ENCODE assay signal across 23 mouse cellular contexts in the genomic region with DNA sequence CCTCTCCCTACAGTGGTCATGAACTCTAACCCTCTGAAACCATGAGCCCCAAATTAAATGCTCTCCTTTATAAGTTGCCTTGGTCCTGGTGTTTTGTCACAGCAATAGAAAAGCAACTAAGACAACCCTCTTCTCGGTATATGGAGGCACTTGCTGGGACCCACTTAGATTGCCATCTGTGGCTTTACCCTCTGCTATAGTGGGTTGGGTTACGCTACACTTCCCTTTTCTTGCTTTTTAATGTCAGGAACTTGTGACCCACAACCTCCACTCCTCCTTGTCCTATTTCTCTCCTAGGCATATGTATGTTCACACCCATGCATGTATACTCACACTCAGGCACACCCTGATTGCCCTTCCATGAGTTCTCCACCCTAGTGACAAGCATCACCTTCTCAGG. TPM values are rescaled to one million over a fixed set of nuclear protein-coding genes. Genes with fewer than 3 reads are reported as not detected.
"Had no signal": no experiment of that assay in that cellular context is flagged by ENCODE, and none has a peak within 500 bp of the region (broad histone marks: within the 10 kb centered on the region; RNA-seq: fewer than 3 reads in every experiment).

No protein-coding gene starts in this region.

- DNase-seq: kidney, adult 18-20 months; kidney, postnatal 14 days; liver; liver, embryonic 13.5 days; lung, adult 18-20 months; midbrain, embryonic 14.5 days; retina, postnatal 1 day; thymus, adult 18-20 months; thymus, postnatal 25 days had no signal

- H3K4me3 ChIP-seq: intestine, embryonic 15.5 days; limb, embryonic 12.5 days; liver, embryonic 13.5 days; midbrain, embryonic 10.5 days; neural tube, embryonic 12.5 days had no signal

- ATAC-seq: intestine, embryonic 15.5 days had no signal

- H3K27ac ChIP-seq: intestine, embryonic 15.5 days; limb, embryonic 12.5 days; liver, embryonic 13.5 days; midbrain, embryonic 10.5 days; neural tube, embryonic 12.5 days had no signal

- H3K4me1 ChIP-seq: intestine, embryonic 15.5 days; liver, embryonic 13.5 days; neural tube, embryonic 12.5 days had no signal

- H3K27me3 ChIP-seq: intestine, embryonic 15.5 days had no signal

- H3K36me3 ChIP-seq: intestine, embryonic 15.5 days; limb, embryonic 12.5 days; liver, embryonic 13.5 days; midbrain, embryonic 10.5 days; neural tube, embryonic 12.5 days had no signal

RNA-seq across cellular contexts. Expression of a gene that starts 7.4 kb away (rescaled TPM):
- total RNA-seq: layer of hippocampus, adult 8-10 months; left cerebral cortex, postnatal 25 days had no signal
- polyA plus RNA-seq: kidney, embryonic 14.5 days; limb, embryonic 12.5 days; liver, embryonic 13.5 days; midbrain, embryonic 10.5 days; midbrain, embryonic 14.5 days; neural tube, embryonic 12.5 days; stomach, embryonic 14.5 days had no signal

RNA-seq across cellular contexts. Expression of a gene that starts 14.3 kb away (rescaled TPM):
- total RNA-seq: layer of hippocampus, adult 8-10 months; layer of hippocampus, postnatal 25 days; left cerebral cortex, adult 8-10 months; left cerebral cortex, postnatal 25 days; neutrophil, adult 5-6 weeks had no signal
- polyA plus RNA-seq: intestine, embryonic 15.5 days; kidney, embryonic 14.5 days; large intestine, adult 2 months; limb, embryonic 12.5 days; liver, embryonic 13.5 days; lung, embryonic 16.5 days; midbrain, embryonic 10.5 days; midbrain, embryonic 14.5 days; neural tube, embryonic 12.5 days; stomach, embryonic 14.5 days; urinary bladder, adult 2 months had no signal

RNA-seq across cellular contexts. Expression of a gene that starts 38.3 kb away (rescaled TPM):
- total RNA-seq: layer of hippocampus, adult 8-10 months; layer of hippocampus, postnatal 25 days; left cerebral cortex, adult 8-10 months; left cerebral cortex, postnatal 25 days; neutrophil, adult 5-6 weeks had no signal
- polyA plus RNA-seq: intestine, embryonic 15.5 days; kidney, embryonic 14.5 days; large intestine, adult 2 months; limb, embryonic 12.5 days; liver, embryonic 13.5 days; lung, embryonic 16.5 days; midbrain, embryonic 10.5 days; midbrain, embryonic 14.5 days; neural tube, embryonic 12.5 days; stomach, embryonic 14.5 days; urinary bladder, adult 2 months had no signal

RNA-seq across cellular contexts. Expression of a gene that starts 46.4 kb away (rescaled TPM):
- total RNA-seq: layer of hippocampus, adult 8-10 months; layer of hippocampus, postnatal 25 days; left cerebral cortex, postnatal 25 days had no signal
- polyA plus RNA-seq: kidney, embryonic 14.5 days; limb, embryonic 12.5 days; midbrain, embryonic 10.5 days; midbrain, embryonic 14.5 days; neural tube, embryonic 12.5 days; stomach, embryonic 14.5 days had no signal
